ENCODE assay signal across 26 mouse cellular contexts in the genomic region with DNA sequence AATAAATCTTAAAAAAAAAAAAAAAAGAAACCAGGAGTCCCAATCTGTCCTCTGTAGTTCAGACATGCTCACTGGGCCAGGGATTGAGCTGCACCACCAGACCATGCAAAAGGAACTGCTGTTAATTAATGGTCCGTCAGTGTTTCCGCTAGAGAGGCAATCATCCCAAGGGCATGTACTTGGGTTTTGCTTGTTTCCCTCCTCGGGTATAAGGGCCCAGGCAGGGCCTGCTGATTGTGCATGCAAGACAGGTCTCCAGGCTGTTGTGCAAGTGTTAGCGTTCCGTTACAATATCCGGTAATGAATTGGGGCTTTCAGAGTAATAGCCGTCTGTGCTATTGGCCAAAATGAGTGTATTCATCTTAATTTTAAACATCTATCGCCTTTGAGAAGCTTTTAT.
"Had no signal": no experiment of that assay in that cellular context is flagged by ENCODE, and none has a peak within 500 bp of the region (broad histone marks: within the 10 kb centered on the region; RNA-seq: fewer than 3 reads in every experiment).

No protein-coding gene starts in this region.

- H3K36me3 ChIP-seq: heart, embryonic 12.5 days; hindbrain, embryonic 10.5 days; hindbrain, embryonic 12.5 days; intestine, embryonic 15.5 days; limb, embryonic 10.5 days; limb, embryonic 12.5 days; liver, embryonic 13.5 days; liver, embryonic 15.5 days had no signal

- H3K27ac ChIP-seq: gastrocnemius, adult 2 months; heart, adult 2 months; hindbrain, embryonic 10.5 days; hindbrain, embryonic 12.5 days; intestine, embryonic 15.5 days; kidney, postnatal 0 days; layer of hippocampus, adult 2 months; left cerebral cortex, adult 2 months; limb, embryonic 10.5 days; limb, embryonic 12.5 days; liver, embryonic 13.5 days; liver, embryonic 15.5 days had no signal

- H3K9ac ChIP-seq: heart, embryonic 12.5 days; hindbrain, embryonic 12.5 days; intestine, embryonic 15.5 days; limb, embryonic 12.5 days; liver, embryonic 13.5 days; liver, embryonic 15.5 days; liver, postnatal 0 days had no signal

- DNase-seq: gastrocnemius, adult 2 months; gastrocnemius, postnatal 10 days; gastrocnemius, postnatal 25 days; heart, adult 2 months; heart, postnatal 10 days; heart, postnatal 4 days; kidney, adult 18-20 months; kidney, adult 8-10 months; kidney, postnatal 25 days; kidney, postnatal 4 days; liver; liver, embryonic 13.5 days; liver, postnatal 0 days had no signal

- H3K27me3 ChIP-seq: hindbrain, embryonic 12.5 days; intestine, embryonic 15.5 days; liver, embryonic 13.5 days; liver, embryonic 15.5 days had no signal

- H3K4me3 ChIP-seq: gastrocnemius, adult 2 months; heart, adult 2 months; heart, embryonic 12.5 days; hindbrain, embryonic 10.5 days; hindbrain, embryonic 12.5 days; intestine, embryonic 15.5 days; layer of hippocampus, adult 2 months; left cerebral cortex, adult 2 months; limb, embryonic 10.5 days; limb, embryonic 12.5 days; liver, embryonic 13.5 days; liver, embryonic 15.5 days had no signal

- H3K4me1 ChIP-seq: heart, embryonic 12.5 days; hindbrain, embryonic 10.5 days; hindbrain, embryonic 12.5 days; intestine, embryonic 15.5 days; limb, embryonic 10.5 days; limb, embryonic 12.5 days; liver, embryonic 13.5 days; liver, embryonic 15.5 days had no signal

- ATAC-seq: inflammation-experienced regulatory T-cells, adult 6 months; intestine, embryonic 15.5 days; intestine, postnatal 0 days; liver, postnatal 0 days had no signal

- H3K4me2 ChIP-seq: heart, embryonic 12.5 days; hindbrain, embryonic 12.5 days; intestine, embryonic 15.5 days; limb, embryonic 12.5 days; liver, embryonic 11.5 days; liver, embryonic 13.5 days; liver, embryonic 15.5 days had no signal

- H3K9me3 ChIP-seq: heart, embryonic 12.5 days; hindbrain, embryonic 10.5 days; hindbrain, embryonic 12.5 days; intestine, embryonic 15.5 days; limb, embryonic 10.5 days; limb, embryonic 12.5 days; liver, embryonic 13.5 days; liver, embryonic 15.5 days had no signal
